ENCODE assay signal across 8 mouse cellular contexts in the genomic region with DNA sequence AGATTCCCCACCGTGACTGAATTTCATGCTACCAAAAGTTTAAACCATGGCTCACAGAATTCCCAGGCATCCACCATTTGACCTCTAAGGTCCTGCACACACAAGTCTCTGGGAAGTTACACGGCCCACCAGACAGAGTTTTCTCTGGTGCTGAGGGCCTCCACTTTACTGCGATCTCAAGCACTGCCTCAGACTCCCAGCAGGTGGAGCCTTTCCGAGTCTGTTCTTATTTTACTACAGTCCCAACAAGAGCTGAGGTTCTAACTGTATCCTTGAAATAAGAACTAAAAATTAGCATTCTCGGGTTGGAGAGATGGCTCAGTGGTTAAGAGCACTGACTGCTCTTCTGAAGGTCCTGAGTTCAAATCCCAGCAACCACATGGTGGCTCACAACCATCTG. TPM values are rescaled to one million over a fixed set of nuclear protein-coding genes. Genes with fewer than 3 reads are reported as not detected.
DNase-seq lines count a peak whose midpoint lies in the region; ATAC-seq lines count a peak whose summit lies in the region.

No protein-coding gene starts in this region.

- 50% methylated on average over 5 of the region's 5 CpGs for WGBS in kidney, embryonic 15.5 days

- H3K27ac ChIP-seq in kidney, embryonic 15.5 days: no peak overlapping the region

- H3K9me3 ChIP-seq in kidney, embryonic 15.5 days (replicated peaks): no peaks in the 10 kb centered on the region

- no peak overlapping the region for H3K4me2 ChIP-seq in kidney, embryonic 15.5 days

- no peak for ATAC-seq in kidney, embryonic 15.5 days (replicated peaks; ENCODE audit: low FRiP score)

- no peak overlapping the region for H3K9ac ChIP-seq in kidney, embryonic 15.5 days

- no peak overlapping the region for H3K4me3 ChIP-seq in kidney, embryonic 15.5 days (replicated peaks)

- no peaks in the 10 kb centered on the region for H3K27me3 ChIP-seq in kidney, embryonic 15.5 days

- DNase-seq in kidney, adult 11 months: peak; percentile 30
- peak; percentile 71 for DNase-seq in CD4-positive, CD25-positive, alpha-beta regulatory T cell, adult 2 months (ENCODE audit: low read depth, low spot score)
- DNase-seq in ZHBTc4 (ENCODE audit: low read depth, low spot score): peak; percentile 63
- DNase-seq in embryo, embryonic 9.5 days (ENCODE audit: extremely low spot score): peak; percentile 20
- peak; percentile 39 to 70 for DNase-seq in kidney, postnatal 36 days
- peak; percentile 29 for DNase-seq in mesoderm, embryonic 11.5 days (ENCODE audit: low read depth, low spot score)
- DNase-seq in urinary bladder, postnatal 10 days (ENCODE audit: low spot score): no peak

- H3K4me1 ChIP-seq in kidney, embryonic 15.5 days: no peaks in the 10 kb centered on the region

- peaks cover 5% of the 10 kb centered on the region; the same call in 1 of the 2 replicates for H3K36me3 ChIP-seq in kidney, embryonic 15.5 days

RNA-seq across cellular contexts. Expression of gene Wdr31, which starts 15.7 kb away (rescaled TPM):
- 11.8 and 13.6 TPM in 2 replicates for polyA plus RNA-seq in kidney, embryonic 15.5 days (2015; fragmentation: Nextera tagmentation; extraction: Ambion mirVana)

RNA-seq across cellular contexts. Expression of gene Rnf183, which starts 19.9 kb away (rescaled TPM):
- polyA plus RNA-seq in kidney, embryonic 15.5 days (2015; fragmentation: Nextera tagmentation; extraction: Ambion mirVana): 0.29 and 0.35 TPM in 2 replicates

RNA-seq across cellular contexts. Expression of gene Bspry, which starts 24.9 kb away (rescaled TPM):
- 19.5 and 21.3 TPM in 2 replicates for polyA plus RNA-seq in kidney, embryonic 15.5 days (2015; fragmentation: Nextera tagmentation; extraction: Ambion mirVana)

RNA-seq across cellular contexts. Expression of gene Prpf4, which starts 46.4 kb away (rescaled TPM):
- 23.5 and 24.9 TPM in 2 replicates for polyA plus RNA-seq in kidney, embryonic 15.5 days (2015; fragmentation: Nextera tagmentation; extraction: Ambion mirVana)

RNA-seq across cellular contexts. Expression of gene Cdc26, which starts 46.6 kb away (rescaled TPM):
- polyA plus RNA-seq in kidney, embryonic 15.5 days (2015; fragmentation: Nextera tagmentation; extraction: Ambion mirVana): 161 and 178 TPM in 2 replicates
